Mouse (Mus musculus): ENCODE data around the gene Dnajb4.

Gene Dnajb4

DNA sequence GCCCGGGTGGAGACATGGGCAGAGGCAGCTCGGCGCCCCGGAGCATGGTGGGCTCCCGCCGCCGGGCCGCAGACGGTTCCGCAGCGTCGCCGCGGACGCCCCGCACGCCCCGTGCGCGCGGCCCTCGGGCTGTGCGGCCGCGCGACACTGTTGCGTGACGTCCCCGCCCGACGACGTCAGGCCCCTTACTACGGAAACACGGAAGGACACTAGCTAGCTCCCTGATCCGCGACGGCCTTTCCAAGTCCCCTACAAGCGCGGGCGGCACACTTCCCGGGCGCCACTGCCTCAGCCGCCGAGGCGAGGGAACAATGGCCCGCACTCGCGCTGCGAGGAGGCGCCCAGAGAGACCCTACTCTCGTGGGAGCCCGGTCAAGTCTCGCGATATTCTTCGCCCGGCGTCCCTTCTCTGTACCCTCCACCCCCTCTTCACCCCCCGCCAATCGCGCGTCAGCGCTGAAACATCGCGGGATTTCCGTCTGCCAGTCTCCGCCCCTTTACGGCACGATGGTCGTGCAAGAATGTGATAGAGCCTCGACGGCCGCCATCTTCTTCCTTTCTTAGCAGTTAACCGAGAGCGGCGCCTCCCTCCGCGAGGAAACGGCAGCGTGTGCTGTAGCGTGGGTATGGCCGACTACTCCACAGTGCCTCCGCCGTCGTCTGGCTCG lies at the start of gene Dnajb4, which contains the start of gene Fubp1:
Gene Dnajb4 (minus strand): TSS at position 336 of the 668 bp plus-strand sequence.
Gene Fubp1 (plus strand): TSS at position 456 of the 668 bp plus-strand sequence.
- DNase-seq: peak; percentile 99

DNA sequence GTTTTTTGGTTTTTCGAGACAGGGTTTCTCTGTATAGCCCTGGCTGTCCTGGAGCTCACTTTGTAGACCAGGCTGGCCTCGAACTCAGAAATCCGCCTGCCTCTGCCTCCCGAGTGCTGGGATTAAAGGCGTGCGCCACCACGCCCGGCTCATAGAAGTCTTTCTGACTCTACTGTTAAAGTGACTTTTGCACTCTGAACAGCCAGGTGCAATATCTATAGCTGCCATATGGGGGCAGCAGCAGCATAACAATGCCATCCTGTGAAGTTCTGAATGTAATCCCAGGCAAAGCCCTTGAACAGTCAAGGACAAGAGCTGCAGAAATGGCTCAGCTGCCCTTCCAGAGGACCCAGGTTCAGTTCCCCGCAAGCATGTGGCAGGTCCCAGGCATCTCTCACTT lies 49.3 kb upstream of the Dnajb4 start:
- DNase-seq: peak; percentile 31

DNA sequence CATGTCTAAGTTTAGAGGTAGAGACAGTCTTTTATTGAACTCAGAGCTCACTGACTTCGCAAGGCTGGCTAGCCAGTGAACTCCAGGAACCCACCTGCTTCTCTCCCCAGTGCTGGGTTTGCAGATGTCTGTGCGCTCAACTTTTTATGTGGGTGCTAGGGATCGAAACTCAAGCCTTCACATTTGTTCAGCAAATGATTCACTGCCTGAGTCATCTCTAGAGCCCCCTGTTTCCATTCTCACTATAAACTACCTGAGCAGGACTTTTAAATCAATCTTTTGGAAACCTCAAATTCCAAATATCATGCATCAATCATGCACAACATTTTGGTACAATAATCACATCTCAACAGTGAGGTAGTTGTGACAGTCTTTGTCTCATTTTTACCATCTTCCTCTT lies 47.4 kb upstream of the Dnajb4 start:
- no peak for DNase-seq

DNA sequence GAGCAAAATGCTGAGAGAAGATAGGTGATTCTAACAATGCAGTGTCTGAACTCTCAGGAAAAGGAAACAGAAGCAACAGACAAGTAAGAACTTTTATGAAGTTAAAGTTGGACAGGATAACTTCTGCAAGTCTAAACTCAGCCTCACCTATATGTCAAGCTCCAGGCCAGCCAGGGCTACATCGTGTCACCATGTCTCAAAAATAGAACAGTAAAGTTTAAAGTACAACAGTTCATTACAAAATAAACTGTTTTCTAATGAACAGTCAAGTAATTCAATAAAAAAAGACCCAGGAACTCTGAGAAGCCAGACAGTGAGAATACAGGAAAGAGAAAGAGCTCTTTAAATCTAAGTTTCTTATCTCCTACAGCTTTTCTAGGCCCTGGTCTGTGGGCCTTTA lies 40.4 kb upstream of the Dnajb4 start:
- DNase-seq: no peak

DNA sequence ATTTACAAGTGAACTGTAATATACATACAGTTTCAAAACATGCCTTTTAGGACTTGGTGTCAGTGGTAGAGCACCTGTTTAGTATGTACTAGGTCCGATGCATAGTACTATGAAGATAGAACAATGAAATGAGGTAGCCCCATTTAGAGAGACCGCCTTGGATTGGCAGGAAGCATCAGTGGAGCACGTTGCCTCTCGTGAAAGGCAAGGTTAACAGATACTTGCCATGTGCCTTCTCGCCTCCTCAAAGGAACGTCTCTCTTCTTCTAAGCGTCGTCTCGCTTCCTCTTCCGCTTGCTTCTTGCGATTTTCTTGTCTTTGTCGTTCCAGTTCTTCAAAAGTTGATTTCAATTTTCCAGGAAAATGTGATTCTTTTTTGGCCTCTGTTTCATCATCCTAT lies 37.6 kb upstream of the Dnajb4 start:
- no peak for DNase-seq

DNA sequence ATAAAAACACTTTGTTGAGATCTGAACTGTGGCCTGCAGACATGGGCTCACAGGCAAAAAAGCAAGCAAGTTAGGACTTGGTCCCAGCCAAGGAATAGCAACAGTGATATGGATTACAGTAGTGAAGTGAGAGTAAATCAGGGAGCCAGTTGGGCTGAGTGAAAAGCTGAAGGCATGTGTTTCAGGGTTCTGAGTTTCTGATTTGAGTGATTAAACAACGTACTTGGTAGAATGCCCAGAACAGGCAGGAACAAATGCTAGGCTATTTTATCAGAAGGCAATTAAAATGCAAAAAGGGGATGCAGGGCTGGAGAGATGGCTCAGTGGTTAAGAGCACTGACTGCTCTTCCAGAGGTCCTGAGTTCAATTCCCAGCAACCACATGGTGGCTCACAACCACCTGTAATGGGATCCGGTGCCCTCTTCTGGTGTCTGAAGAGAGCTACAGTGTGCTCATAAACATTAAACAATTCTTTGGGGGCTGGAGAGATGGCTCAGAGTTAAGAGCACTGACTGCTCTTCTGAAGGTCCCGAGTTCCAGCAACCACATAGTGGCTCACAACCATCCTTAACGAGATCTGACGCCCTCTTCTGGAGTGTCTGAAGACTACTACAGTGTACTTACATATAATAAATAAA lies 35.3 kb upstream of the Dnajb4 start:
- DNase-seq: no peak

DNA sequence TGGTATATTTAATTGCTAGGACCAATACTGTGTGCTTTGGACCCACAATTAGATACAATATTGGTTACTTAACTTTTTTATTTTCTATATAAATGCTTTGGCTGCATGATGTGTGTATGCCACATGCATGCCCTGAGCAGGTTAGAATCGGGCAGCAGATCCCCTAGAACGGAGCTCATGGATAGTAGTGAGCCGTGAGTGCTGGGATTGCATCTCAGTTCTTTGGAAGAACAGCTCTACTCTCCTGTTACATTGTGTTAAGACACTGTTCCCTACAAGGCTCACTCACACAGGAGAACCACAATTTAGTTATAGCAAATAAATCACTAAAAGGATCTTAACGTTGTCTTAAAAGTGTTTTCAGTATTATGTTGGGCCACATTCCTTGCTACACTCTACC lies 33.2 kb upstream of the Dnajb4 start:
- no peak for DNase-seq

DNA sequence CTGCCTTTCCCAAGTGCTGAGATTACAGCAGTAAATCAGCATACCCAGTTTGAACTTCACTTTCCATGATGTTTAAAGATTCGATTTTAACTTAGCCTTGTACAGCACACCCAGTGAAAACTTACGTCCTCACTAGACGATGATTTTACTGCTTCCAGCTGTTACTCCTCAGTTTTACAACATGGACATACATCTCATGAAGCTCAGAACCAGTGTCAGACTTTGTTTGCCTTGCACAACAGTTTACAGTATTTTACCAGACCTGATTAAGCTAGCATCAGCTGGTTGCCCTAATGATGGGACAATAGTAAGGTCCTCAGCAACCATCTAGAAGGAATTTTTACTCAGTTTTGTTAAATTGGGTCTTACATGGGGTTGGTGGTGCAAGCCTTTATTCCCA lies 31.0 kb upstream of the Dnajb4 start:
- DNase-seq: no peak

DNA sequence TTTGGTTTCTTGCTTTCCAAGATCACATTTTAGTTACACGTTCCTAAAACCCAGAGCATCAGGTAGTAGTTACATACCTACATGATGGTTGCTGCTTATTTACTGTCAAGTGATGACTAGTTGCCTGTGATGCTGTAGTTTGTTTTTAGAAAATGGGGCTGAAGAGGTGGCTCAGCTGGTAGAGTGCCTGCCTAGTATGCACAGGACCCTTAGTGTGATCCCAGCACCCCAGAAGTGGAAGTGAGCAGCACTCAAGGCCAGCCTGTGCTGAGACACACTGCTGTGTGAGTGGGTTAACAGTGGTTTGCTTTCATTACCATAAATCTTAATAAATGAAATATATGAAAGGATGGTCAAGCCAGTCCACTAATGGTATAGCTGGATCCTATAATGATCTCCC lies 29.5 kb upstream of the Dnajb4 start:
- DNase-seq: no peak

DNA sequence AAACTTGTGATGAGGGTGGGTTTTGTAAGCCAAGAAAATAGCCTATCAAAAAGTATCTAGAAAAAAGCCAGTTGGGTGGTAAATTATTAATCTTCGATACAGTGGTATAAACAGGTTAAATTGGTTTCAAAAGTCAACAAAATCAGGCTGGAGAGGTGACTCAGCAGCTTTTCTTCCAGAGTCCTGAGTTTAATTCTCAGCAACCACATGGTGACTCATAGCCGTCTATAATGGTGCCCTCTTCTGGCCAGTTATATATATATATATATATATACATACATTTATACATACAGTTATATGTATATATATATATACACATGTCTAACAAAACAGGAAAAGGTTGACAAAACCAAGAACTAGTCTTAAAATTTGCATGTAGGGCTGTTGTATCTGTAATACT lies 28.7 kb upstream of the Dnajb4 start:
- no peak for DNase-seq

DNA sequence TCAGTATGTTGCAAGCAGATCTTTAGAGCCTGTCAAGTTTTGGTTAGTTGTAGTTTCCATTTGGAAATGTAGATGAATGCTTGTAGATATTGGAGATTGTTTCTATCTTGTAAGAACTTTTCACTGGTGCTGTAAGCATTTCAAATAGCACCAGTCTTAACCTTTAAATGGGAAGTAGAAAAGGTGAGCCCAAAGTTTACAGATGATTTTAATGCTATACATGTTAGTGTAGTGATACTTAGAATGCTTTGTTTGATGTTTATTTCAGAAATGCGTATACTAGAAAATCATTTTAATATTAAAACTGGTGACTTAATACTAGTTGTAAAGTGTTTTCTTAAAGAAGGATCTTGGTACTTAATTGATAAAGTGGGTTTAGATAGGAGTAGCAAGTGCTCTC lies 25.7 kb upstream of the Dnajb4 start:
- DNase-seq: no peak

DNA sequence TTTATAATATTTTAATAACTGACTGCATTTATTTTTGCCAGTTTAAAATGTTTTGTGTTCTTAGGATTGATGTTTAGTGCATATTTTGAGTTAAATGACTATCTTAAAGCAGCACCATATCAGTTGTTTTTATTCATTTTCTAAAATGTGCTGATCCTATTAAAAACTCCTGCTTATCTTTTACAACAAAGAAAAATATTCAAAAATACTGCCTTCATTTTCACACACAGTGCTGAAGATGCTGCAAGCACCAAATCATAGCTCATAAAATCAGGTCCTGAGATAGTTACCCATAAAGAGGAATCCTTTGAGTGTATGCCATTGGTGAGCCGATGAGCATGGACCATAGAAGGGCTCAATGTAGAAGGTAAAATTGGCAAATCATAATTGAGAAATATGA lies 25.1 kb upstream of the Dnajb4 start:
- no peak for DNase-seq

DNA sequence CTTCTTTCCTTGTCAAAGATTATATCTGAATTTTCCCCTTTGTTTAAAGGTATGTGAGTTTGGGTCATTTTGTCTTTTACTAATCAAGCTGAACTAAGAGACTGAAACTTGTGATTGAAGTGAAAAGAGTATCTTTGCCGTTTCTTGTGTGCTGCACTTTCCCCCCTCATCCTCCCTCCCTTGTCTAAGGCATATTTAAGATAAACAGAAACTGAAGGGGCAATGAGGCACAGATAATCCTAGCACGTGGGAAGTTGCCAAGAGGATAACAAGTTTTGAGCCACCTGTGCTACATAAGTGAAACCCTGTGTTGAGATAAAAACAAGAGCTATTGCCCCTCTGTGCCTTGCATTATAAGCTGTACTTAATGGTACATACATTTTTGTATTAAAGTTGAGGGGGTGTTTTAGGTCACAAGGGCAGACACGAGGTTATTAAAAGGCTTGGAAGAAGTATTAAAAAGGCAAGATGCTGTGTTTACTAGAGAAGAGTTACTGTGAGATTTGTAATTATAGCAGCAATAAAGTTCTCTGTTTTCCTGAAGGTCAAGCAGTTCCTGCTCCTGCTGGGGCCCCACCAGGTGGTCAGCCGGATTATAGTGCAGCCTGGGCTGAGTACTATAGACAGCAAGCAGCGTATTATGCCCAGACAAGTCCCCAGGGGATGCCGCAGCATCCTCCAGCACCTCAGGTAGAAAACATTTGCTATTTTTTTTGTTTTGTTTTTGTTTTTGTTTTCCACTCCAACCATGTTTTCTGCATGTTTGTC lies 21.4 kb upstream of the Dnajb4 start:
- DNase-seq: no peak

DNA sequence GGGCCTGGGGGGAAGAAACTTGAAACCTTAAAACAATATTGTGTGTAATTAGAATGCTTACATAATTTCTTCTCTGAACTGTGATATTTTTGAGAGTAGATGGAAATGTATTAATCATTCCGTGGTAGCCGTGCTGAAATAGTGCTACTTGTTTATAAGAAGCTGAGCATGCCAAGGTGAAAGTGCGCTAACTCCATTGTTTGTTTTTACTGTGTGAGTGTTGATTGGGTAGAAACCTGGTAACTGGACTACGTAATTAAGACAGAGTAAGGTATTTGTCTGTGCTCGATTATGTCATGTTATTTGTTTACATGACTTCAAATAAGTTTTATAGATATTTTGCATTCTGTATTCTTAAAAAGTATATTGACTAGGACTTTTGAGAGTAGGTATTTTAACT lies 19.2 kb upstream of the Dnajb4 start:
- no peak for DNase-seq

DNA sequence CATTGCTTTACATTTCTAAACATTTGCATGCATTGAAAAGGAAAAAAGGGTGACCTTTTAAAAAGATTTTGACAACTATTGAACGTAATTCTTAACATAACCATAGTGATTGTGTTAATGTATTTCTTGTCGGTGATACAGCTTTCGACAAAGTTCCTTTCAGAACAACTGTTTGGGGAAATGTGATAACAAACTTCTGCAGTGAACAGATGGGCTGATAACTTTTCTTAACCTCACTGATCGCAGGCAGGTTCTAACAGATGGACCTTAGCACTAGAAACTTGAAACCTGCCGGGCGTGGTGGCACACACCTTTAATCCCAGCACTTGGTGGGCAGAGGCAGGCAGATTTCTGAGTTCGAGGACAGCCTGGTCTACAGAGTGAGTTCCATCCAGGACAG lies 18.7 kb upstream of the Dnajb4 start:
- no peak for DNase-seq

DNA sequence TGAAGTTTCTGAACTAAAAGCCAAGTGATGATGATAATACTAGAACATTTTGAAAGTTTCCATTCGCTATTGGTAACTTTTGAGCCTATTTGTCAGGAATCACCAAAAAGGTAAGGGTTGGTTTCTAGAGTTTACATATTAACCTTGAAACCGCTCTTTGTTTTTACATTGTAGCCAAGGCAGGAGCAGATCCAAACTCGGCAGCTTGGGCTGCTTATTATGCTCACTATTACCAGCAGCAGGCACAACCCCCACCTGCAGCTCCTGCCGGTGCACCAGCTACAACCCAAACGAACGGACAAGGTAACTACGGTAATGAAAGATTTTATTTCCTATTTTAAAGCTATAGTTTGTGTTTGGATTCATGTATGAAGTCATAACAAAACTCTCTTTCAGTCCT lies 15.8 kb upstream of the Dnajb4 start:
- DNase-seq: no peak

DNA sequence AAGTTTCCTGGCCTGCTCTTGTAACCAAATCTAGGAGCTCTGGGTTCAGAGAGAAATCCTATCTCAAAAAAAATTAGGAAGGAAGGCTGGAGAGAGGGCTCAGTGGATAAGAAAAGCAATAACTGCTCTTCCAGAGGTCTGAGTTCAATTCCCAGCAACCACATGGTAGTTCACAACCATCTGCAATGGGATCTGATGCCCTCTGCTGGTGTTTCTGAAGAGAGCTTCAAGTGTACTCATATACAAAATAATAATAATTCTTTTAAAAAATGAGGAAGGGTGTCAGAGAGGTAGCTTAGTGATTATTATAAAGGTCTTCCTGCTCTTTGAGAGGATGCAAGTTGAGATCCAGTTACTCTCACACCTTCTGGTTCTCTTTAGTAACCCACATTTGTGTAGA lies 14.8 kb upstream of the Dnajb4 start:
- DNase-seq: no peak

DNA sequence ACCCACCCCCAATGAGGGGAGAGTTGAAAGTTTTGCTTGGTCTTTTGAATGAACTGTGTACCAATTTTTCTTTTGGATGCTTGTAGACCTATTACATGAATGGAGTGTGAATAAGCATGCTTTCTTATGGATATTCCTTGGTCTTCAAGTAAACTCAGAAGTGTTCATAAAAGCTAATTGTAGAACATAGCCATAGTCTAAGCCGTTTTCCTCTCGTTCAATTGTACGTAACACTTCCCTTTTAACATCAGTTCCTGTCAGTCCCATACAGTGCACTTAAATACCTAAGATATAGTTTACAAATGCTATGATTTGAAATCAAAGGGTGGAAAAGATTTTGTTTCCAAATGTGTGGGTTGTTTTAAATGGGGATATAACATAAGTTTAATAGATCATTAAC lies 3.3 kb upstream of the Dnajb4 start:
- no peak for DNase-seq

DNA sequence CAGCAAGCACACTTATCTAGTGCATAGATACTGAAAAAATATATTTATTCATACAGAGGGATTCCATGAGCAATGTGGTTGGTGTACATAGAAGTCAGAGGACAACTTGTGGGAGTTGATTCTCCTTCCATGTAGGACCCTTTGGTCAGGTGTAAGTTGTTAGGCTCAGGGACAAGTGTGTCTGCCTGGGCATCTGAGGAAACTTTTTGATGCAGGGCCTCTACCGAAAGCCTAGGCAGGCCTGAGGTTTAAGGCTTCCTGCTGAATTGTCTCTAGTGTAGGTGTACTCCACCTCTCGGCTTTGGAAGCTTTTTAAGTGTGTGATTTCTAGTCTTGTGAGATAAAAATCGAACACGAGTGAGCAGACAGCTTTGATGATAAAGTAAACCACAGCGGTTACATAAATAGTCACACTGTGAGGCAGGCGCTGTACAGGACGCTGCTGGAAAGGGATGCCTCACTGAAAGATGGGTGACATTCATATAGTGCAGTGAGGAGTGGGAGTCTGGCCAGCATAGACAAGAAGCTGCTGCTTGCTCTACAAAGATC lies 1.7 kb upstream of the Dnajb4 start:
- no peak for DNase-seq

DNA sequence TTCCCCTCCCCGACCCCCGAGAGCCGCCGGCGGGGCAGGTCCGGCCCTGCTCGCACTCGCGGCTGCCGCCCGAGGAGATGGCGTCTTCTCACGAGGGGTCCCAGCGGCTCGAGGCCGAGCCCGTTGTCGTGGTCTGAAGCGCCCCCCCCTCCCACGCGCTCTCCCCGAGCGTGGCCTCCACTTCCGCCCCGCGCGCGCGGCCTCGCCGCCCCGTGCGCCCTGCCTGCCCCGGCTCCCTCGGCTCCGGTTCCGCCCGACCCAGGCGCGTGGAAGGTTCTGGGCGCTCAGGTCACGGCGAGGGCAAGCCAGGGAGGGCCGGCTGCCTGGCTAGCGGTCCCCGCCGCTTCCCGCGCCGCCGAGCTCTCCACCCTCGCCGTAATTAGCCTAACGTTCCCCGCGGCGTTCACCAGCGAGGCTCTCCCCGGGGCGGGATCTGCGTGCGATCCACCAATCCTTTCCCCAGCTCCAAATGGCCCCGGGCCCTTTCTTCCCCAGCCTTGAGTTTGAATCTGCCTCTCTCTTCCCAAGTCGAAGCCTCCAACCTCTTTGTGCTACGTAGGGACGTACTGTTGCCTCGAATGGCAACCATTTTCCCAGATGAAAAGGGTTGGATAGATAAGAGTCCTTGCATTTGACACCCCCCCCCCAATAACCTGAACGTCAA lies 758 bp upstream of the Dnajb4 start:
- DNase-seq: no peak

DNA sequence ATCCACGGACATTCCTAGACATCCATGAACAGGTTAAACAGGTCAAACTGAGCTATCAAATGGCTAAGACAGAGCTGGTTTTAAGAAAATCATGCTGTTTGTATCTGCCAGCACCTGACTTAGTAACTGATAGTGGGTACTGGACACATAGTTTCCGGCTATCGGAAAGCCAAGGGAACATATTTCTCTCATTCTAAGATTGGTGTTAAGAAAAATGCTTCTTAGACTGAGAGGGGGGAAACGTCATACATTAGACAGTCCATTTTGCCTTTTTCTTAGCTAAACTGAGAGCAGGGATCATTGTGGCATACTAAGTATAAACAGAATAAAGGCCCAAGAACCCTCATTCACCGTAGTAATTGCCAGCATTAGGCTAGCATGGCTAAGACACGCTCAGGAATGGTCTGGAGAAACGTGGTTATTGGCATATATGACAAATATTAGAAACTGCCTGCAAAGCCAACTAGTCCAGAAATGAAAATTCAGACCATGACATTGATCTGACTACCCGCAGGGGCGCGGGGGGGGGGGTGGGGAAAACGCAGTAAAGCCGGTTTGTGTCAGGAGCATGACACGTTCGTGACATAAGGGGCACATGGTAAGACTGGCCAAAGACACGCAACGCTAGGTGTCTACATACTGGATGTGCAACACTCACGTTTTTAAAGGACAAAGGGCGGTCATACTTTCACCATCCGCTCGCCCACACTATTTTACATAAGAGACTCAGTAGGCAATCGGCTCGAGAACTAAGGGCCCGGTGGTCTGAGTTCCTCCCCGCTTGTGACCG lies 730 bp downstream of the Dnajb4 start:
- no peak for DNase-seq

DNA sequence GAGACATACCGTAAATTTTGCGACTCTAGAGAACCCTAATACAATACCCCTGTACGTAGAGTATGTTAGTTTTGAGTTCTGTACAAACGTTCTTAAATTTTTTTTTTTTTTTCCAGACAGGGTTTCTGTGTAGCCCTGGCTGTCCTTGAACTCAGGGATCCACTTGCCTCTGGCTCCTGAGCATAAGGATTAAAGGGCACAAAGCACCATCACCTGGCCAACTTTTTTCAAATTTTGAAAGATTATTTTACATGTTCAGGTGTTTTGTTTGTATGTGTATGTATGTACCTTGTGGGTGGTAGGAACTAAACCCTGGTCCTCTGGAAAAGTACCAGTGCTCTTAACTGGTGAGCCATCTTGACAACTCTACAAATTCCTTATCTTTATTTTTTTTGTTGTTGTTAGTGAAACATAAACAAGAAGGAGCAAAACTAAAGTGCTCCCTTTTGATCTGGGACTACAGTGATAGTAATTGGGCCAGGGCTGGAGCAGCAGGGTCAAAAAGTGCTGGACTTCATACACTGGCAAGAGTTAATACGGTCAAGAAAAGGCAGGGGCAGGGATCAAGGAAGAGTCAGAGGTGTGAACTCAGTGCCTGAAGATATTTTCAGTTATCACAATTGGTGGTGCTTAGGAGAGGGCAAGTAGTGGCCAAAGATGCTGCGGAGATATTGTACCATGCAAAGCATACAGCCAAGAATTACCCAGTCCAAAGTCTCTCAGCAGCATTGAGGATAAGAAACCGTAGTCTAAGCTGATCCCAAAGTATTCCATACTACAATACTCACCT lies 1.8 kb downstream of the Dnajb4 start:
- no peak for DNase-seq

Data from cerebellum, adult 11-12 months (tissue).